Mouse (Mus musculus): Measurements from ENCODE around the gene Asb1.

DNA sequence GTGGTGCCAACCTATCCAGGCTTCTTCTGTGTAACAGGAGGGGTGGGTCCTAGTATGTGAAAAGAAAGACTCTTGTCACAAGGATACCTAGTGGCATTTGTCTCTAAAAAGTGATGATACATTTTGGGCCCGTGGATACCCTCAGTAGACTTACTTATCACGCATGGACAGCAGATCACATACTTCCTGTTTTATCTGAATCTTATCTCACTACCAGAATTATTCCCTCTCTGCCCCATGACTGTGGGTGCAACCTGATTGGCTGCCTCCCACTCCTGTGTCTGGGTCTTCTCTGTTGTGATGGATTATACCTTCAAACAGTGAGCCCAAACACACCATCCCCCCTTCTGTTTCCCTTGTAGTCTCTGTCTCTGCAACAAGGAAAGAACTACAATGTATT, 40.2 kb downstream of the Asb1 start:
- TF ChIP-seq MAX (IDR thresholded peaks at IDR 0.05; ENCODE audit: low read depth) (no peak), POLR2A (IDR thresholded peaks at IDR 0.05; ENCODE audit: insufficient read length, low read depth) (no peak), POLR2AphosphoS2 (IDR thresholded peaks at IDR 0.05; ENCODE audit: insufficient read length, low read depth) (no peak), USF1 (IDR thresholded peaks at IDR 0.05; ENCODE audit: low read depth) (no peak)

Data from myocyte (in vitro differentiated cells).